Mouse (Mus musculus) adrenal gland, postnatal 36 days (tissue): ENCODE results near the gene Rpl13a. TPM values are rescaled to one million over a fixed set of nuclear protein-coding genes. Genes with fewer than 3 reads are reported as not detected.

Experiments used
- DNase-seq, 2 experiments: peaks; one replicate each; pipeline ENCODE4 v3.0.0; 2021; ENCODE audit warnings: mixed read lengths in 1 of 2
- microRNA-seq: library from miRNA; unstranded; fragments of <30 nt; microRNA quantifications from one replicate; pipeline ENCODE4 v1.2.0, GENCODE M21; 2021
- total RNA-seq, 2 experiments: library from RNA; stranded (reverse); gene quantifications; 2 replicates each; pipeline ENCODE4 v1.2.3; 2021

Rpl13a gene
- total RNA-seq, 2 experiments from 2014 or later: 1,621 to 1,757 TPM

DNA sequence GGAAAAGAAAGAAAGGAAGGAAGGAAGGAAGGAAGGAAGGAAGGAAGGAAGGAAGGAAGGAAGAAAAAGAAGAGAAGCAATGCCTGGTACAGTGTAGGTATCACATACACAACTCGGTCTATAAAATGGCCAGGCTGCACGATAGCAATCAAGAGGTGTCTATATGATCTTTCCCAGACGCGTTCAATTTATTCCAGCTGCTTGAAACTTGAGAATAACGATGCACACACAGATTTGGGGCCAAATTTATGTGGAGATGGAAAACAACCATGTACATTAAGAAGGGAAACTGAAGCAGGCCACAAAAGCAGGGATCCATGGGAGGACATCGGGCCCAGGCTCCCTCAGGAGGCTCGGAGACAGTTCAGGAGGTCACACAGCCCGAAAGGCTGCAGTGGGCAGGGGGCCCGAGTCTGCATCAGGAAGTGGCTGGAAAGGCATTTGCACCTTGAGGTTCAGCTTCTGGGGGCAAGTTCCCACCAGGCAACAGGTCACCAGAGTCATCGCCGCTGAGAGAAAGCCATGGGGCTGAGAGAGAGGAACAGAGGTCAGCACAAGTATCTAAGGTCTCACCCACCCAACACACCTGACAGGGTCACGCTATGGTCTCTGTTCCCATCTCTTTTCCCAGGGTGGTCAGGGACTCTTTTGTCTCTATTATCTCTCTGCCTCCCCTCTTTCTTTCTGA lies 35.6 kb downstream of the Rpl13a start:
- DNase-seq: no peak

DNA sequence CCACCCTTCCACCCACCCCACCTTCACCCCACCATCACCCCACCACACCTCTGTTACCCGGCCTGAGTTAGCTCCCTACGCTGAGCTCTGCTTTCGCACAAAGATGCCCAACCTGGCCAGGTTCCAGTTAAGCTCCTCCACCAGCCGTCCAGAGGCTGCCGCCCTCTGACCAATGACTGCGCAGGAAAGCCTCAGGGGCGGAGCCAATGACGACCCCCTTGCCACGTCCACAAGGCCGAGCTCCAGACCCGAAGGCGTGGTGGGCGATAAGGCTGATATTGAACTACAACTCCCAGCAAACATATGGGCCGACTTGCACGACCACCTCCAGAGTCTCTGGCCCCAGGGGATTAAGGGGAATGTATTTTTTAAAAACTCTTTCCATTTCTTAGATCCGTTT lies 36.5 kb downstream of the Rpl13a start, which contains the start of gene Rcn3:
Gene Rcn3, minus strand, starts transcription at position 174 of the 400 bp plus-strand sequence.
- peak; percentile 75 to 86 for DNase-seq

DNA sequence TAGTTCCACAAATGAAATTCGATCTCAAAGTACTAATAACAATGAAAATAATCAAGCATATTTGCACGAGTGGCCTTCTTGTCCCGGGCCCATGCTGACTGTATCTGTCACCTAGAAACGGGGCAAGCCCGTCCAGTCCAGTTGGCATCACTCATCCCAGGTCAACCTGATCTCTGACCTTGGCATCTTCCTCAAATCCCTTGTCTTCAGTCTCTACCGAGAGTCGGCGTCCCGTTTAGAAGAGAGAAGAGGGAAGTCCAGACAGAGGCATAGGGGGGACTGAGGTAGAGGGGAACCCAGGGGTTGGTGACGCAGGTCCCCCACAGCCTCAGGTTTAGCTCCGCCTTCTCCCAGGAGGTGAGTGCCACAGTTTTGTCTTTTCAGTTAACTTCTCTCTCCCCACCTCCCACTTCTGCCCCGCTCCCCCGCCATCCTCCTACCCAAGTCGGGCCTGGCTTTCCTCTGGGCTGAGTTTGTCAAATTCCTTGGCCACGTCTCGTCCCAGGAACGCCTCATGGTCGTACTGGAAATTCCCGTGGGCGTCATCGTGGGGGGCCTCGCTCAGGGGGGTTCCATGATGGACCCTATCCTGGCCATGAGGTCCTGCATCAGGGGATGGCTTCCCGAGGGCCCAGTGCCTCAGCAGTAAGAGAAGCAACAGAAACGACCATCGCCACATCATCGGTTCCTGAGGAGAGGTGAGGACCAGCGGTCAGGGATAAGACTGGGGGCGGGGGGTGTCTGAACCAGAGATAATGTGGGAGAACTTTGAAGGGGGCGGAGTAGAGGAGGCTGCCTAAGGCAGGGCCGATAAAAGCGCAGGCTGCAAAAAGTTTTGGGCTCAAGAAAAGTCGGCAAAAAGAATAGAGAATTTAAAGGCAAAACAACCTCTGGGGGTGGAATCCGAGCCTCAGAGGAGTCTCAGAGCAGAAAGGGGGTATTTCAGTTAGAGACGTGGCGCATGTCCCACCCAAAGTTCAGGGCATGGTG lies 37.3 kb downstream of the Rpl13a start:
- no peak for DNase-seq

DNA sequence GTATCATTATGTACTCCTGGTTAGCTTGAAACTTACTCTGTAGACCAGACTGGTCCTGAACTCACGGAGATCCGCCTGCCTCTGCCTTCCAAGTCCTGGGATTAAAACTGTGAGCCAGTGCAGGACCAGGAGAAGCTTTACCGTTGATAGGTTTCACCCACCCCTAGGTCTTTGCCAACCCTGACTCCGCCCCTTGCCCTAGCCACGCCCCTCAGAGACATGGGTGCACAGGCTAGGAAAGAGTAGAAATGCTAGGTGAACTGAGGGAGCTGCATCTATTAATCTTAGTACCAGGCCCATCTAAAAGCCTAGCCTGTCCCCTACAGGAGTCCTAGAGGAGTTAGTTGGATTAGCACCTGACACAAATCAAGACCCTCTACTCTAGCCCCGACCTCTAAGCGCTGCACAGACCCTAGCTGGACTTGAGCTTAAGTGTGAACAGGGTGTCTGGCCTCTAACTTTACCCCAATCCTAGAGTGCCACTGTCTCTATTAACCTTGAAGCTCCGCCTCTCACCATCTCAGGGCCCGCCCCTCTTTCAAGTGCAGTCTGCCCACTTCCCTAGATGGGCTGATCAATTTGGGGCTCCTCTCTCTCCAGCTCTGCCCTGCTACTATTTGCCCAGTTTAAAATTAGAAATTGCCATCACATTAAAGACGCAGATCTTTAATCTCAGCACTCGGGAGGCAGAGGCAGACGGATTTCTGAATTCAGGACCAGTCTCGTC lies 38.1 kb downstream of the Rpl13a start:
- DNase-seq: no peak

DNA sequence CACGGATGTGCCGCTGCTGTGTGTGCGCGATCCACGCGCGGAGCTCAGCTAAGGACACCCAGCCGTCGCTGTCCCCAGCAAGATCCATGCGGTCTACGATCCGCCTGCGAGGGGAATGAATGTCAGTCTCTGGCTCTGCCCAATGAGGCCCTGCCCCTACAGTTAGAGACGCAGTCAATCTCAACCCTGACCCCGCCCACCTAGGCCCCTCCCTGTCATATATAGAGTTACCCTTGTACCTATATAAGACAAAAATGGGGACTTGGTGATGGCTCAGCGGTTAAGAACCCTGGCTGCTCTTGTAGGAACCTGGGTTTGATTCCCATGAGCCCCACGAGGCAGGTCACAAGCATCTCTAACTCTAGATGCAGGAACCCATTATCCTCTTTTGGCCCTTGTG lies 40.0 kb downstream of the Rpl13a start:
- no peak for DNase-seq

DNA sequence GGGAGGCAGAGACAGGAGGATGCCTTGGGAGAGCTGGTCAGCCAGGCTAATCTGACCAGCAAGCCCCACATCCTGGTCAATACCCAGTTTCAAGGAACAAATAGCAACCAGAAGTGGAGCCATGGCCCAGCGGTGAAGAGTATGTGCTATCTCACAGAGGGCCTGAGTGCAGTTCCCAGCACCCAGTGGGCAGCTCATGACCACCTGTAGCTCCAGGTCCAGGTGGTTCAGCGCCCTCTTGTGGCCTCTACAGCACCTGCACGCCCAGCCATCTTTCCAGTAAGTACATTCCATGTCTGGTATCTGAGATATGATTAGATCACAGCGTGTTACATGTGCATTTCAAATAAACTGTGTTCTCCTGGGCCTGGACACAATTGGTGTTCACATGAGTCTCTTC lies 42.5 kb downstream of the Rpl13a start:
- DNase-seq: no peak

DNA sequence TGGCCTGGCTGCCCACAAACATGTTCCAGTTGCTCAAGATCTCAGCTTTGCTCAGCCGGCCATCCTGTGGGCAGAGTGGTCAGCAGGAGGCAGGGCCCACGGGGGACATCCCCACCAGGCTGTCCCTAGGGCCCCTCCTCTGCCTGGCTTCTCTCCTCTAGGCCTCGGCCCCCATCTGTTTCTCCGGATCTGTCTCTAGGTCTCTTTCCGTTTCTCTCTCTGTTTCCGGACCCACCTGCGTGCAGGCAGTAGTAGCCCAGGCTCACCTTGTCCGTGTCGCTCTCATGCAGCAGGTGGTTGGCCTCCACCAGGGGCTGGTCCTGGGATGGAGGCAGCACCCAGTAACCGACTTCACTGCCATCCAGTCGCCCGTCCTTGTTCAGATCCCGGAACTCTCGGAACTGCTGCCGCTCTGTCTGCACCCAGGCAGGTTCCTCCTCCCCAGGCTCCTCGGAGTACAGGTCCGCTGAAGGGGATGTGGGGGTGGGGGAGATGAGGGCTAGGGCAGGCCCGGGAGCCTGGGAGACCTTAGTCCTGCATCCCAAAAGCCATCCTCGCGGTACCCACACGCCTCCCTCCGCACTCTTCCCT lies 45.2 kb downstream of the Rpl13a start:
- no peak for DNase-seq

DNA sequence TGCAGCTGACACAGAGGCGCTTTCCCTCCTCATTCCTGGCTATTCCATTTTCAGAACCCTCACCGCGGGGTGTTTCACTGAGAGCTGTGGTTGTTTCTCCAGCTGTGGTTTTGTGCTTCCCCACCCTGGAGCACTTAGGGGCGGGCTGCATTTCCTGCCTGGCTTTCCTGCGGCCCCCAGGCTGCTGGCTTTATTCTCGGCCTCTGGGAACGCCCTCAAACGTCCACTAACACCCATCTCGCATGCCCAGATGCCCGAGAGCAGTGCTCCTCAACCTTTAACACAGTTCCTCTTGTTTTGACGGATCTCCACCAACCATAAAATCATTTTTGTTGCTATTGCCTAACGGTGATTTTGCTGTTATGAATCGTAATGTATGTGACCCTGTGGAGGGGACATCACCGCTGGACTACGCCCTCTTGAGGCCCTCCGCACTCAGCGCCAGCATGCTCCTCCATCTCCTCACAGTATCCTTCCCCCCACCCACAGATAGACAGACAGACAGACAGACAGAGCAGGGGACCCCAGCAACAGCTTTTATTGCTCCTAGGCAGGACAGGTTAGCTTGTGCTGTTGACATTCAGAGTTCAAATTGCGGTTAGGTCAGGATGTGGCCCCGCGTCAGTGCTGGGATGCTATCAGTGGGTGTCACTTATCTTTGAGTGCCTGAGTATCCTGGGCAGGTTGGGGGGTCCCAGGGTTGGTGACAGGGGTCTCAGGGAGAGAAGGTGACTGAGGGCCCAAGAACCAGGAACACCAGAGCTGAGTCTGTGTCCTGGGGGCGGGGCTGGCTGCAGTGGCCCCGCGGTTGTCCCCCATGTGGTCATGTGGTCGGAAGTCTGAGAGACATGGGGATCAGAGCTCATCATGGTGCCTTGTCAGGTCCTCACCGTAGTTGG lies 45.9 kb downstream of the Rpl13a start:
- peak in 1 of 2 experiments; percentile 56 for DNase-seq

DNA sequence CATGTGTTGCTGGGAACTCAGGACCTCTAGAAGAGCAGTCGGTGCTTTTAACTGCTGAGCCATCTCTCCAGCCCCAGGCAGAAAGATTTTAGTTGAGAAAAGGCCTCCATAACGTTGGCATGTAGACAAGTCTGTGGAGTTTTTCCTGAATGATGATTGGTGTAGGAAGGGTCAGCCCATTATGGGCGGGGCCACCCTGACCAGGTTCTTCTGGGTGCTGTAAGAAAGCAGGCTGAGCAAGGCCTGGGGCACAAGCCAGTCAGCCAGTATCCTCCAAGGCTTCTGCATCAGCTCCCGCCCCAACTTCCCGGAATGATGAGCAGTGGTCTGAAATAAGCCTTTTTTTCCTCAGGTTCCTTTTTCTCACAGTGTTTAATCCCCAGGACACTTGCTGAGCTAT lies 47.5 kb downstream of the Rpl13a start:
- DNase-seq: no peak

DNA sequence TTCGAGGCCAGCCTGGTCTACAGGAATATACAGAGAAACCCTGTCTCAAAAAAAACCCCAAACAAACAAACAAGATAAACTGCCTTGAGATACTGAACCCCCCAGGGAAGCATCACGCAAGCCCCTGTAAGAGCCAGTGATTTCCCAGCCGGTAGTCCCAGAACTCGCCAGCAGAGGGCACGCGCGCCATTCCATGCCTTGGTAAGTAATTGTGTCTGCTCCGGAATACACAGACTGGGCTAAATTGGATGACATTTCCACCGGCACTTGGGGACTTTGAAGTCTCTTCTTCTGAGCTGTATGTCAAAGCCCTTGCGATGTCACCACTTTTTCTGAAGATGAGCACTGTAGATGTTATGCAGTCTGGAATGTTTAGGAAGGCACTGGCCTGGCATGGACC lies 48.7 kb downstream of the Rpl13a start:
- peak; percentile 92 for DNase-seq

DNA sequence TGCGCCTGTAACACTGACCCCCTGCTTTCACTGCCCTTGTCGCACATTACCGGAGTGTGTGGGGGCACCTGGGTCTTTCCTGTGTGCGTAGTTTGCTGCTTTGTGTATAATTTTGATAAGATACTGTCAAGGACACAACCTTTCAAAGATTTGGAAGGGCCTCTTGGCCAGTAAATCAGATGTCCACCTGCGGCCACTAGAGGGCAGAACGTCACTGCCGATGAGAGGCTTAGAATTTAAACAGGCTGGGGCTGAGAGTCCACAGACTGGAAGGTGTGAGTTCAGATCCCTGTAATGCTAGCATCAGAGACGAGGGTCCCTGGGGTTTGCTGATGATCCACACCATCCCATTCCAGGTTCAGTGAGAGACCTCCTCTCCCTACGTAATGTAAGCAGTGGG lies 50.0 kb downstream of the Rpl13a start:
- DNase-seq: peak; percentile 85 to 87

DNA sequence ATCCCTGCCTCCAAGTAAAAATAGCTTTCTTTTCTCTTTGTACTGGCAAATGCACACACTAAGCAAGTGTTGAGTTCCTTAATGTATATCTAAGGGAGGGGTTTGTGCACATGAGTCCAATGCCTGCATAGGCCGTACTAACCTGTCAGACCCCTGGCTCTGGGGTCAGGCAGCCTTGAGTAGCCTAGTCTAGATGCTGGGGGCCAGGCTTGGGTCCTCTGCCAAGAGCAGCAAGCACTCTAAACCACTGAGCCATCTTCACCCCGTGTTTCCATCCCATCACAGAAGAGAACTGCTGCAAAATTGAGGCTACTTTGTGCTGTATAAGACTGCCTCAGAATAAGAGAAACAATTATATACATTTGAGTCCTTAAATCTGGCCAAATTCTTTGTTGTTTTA lies 50.7 kb downstream of the Rpl13a start:
- no peak for DNase-seq

DNA sequence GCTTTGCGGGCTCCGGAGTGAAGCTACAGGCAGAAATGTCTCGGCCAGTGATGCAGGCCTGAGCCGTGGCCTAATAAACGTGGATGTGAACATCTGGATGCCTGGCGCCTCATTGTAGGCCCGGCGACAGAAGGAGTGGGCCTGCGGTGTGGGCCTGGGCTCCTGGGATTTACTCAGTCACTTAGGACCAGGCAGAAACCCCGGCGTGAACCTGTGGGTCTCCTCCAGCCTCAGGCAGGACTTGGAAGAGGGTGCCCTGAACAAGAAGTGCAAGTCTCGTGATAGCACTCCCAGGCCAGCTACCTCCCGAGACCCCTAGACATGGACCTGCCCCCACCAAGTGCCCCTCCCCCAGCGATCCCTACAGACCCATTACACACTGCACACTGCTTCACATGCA lies 51.2 kb downstream of the Rpl13a start:
- DNase-seq: no peak

DNA sequence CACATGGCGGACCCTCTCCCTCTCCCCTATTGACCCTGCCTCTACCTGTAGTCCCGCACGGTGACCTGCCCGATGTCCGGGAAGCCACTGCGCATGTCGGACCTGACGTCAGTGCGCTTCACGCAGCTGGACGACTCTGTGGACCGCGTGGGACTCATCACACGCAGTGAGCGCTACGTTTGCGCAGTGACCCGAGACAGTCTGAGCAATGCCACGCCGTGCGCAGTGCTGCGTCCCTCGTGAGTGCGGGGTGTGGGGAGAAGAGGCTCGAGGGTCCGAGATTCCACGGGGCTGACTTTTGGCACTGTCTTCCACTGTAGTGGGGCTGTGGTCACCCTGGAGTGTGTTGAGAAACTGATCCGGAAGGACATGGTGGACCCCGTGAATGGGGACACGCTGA lies 52.1 kb downstream of the Rpl13a start:
- DNase-seq: no peak

Small RNAs within 50 kb of the gene (microRNA-seq; reads per million reads assigned to microRNA genes)
- gene Mir150: 734 reads per million, percentile 75 among the genes with 10 or more reads in this experiment
- 68.2 reads per million, percentile 46 among the genes with 10 or more reads in this experiment for gene Mir5121
- not detected for gene Mir7055

Other genes starting within 250 kb of the Rpl13a start
- 10 to 100 TPM; 86.1 to 97.1 TPM for gene Med25, start 236.0 kb downstream of the Rpl13a start, total RNA-seq
- gene Fuz, start 232.7 kb downstream of the Rpl13a start, total RNA-seq: 10 to 100 TPM; 24.9 to 25.8 TPM
- gene Ap2a1, start 199.3 kb downstream of the Rpl13a start, total RNA-seq: 100 to 1,000 TPM in 1 of 2 experiments, 10 to 100 TPM in 1; 95.0 to 106 TPM
- not detected for gene Tsks, start 185.6 kb downstream of the Rpl13a start, total RNA-seq
- 10 to 100 TPM in 1 of 2 experiments, 1 to 10 TPM in 1; 8.6 to 10.7 TPM for gene Cpt1c, start 153.9 kb downstream of the Rpl13a start, total RNA-seq
- 100 to 1,000 TPM; 236 to 262 TPM for gene Prmt1, start 142.2 kb downstream of the Rpl13a start, total RNA-seq
- 100 to 1,000 TPM in 1 of 2 experiments, 10 to 100 TPM in 1; 90.4 to 123 TPM for gene Irf3, start 131.1 kb downstream of the Rpl13a start, total RNA-seq
- 10 to 100 TPM; 16.5 to 17.4 TPM for gene Bcl2l12, start 130.0 kb downstream of the Rpl13a start, total RNA-seq
- 10 to 100 TPM; 76.9 to 82.6 TPM for gene Scaf1, start 112.4 kb downstream of the Rpl13a start, total RNA-seq
- 100 to 1,000 TPM in 1 of 2 experiments, 10 to 100 TPM in 1; 98.9 to 101 TPM for gene Rras, start 110.8 kb downstream of the Rpl13a start, total RNA-seq
- gene Prr12, start 75.9 kb downstream of the Rpl13a start, total RNA-seq: 10 to 100 TPM; 47.7 to 59.7 TPM
- 10 to 100 TPM; 50.5 to 65.3 TPM for gene Nosip, start 66.3 kb downstream of the Rpl13a start, total RNA-seq
- 10 to 100 TPM; 18.1 to 20.5 TPM for gene Prrg2, start 66.1 kb downstream of the Rpl13a start, total RNA-seq
- gene Rcn3, start 36.5 kb downstream of the Rpl13a start, total RNA-seq: 10 to 100 TPM; 32.2 to 38.3 TPM
- gene Fcgrt, start 24.9 kb downstream of the Rpl13a start, total RNA-seq: 100 to 1,000 TPM; 116 to 138 TPM
- 1,000 to 10,000 TPM; 1,231 to 1,372 TPM for gene Rps11, start 4.3 kb downstream of the Rpl13a start, total RNA-seq
- gene Gm45713, start 7.5 kb upstream of the Rpl13a start, total RNA-seq: not detected
- gene Flt3l, start 7.7 kb upstream of the Rpl13a start, total RNA-seq: 10 to 100 TPM; 15.3 to 25.5 TPM
- gene Pih1d1, start 25.5 kb upstream of the Rpl13a start, total RNA-seq: 10 to 100 TPM; 59.1 to 77.0 TPM
- 10 to 100 TPM; 62.7 to 76.7 TPM for gene Aldh16a1, start 25.8 kb upstream of the Rpl13a start, total RNA-seq
- under 1 TPM in 1 of 2 experiments, not detected in 1; 0.17 TPM for gene Slc17a7, start 35.2 kb upstream of the Rpl13a start, total RNA-seq
- not detected for gene Gfy, start 50.8 kb upstream of the Rpl13a start, total RNA-seq
- gene Pth2, start 52.2 kb upstream of the Rpl13a start, total RNA-seq: not detected
- not detected for gene Ccdc155, start 76.1 kb upstream of the Rpl13a start, total RNA-seq
- gene Dkkl1, start 83.4 kb upstream of the Rpl13a start, total RNA-seq: not detected
- 10 to 100 TPM; 10.6 to 15.3 TPM for gene Tead2, start 87.0 kb upstream of the Rpl13a start, total RNA-seq
- 1 to 10 TPM; 2.2 to 4.1 TPM for gene Cd37, start 110.4 kb upstream of the Rpl13a start, total RNA-seq
- not detected for gene Slc6a16, start 112.3 kb upstream of the Rpl13a start, total RNA-seq
- gene Slc6a21, start 148.8 kb upstream of the Rpl13a start, total RNA-seq: under 1 TPM in 1 of 2 experiments, not detected in 1; 0.13 TPM
- 1 to 10 TPM; 5.7 to 8.5 TPM for gene Trpm4, start 205.0 kb upstream of the Rpl13a start, total RNA-seq
- under 1 TPM in 1 of 2 experiments, not detected in 1; 0.13 TPM for gene Hrc, start 206.5 kb upstream of the Rpl13a start, total RNA-seq
- 1 to 10 TPM; 1.5 to 1.7 TPM for gene Ppfia3, start 238.3 kb upstream of the Rpl13a start, total RNA-seq
- gene Lin7b, start 241.8 kb upstream of the Rpl13a start, total RNA-seq: 1 to 10 TPM in 1 of 2 experiments, under 1 TPM in 1; 0.70 to 2.8 TPM